Mouse (Mus musculus) heart, postnatal 10 days (tissue): ENCODE measurements around the gene Atp10b. TPM values are rescaled to one million over a fixed set of nuclear protein-coding genes. Genes with fewer than 3 reads are reported as not detected.

Source experiments
- DNase-seq, 2 experiments: peaks; one replicate each; pipeline ENCODE4 v3.0.0; 2021
- intact Hi-C: fragments of 180-260 bp; cut with DNase I; formaldehyde crosslinking; loops from one replicate; pipeline ENCODE4 v1.15.1; 2025
- total RNA-seq, 2 experiments: library from RNA; stranded (reverse); gene quantifications; 2 replicates each; pipeline ENCODE4 v1.2.3; 2021

Atp10b gene
- total RNA-seq, 2 experiments from 2014 or later = not detected

DNA sequence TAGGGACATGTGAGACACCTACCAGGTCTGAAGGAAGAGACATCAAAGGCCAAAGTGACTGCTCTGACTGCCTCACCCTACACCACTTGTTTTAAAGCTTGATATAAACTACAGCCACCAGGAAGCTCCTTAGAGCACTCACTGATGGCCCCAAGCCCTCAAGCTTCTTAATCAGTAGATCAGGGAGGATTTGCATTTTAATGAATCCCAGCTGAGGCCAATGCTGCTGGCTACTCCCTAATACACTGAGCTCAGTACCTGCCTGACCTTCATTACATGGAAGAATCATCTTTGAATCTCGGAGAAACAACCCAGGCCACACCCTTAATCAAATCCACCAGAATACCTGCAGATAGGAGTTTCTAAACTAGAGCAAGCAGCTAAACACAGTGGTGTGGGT, 161.3 kb downstream of the Atp10b start:
- DNase-seq = no peak
- intact Hi-C loops = no loop called here

Other genes with a start within 250 kb of the Atp10b start
- not detected for gene Gm9972, start 114.1 kb upstream of the Atp10b start, total RNA-seq